Mouse (Mus musculus): Measurements from ENCODE around the gene Muc3. TPM values are rescaled to one million over a fixed set of nuclear protein-coding genes. Genes with fewer than 3 reads are reported as not detected.

Gene Muc3
- polyA plus RNA-seq, 1 experiment from 2014 or later = not detected

DNA sequence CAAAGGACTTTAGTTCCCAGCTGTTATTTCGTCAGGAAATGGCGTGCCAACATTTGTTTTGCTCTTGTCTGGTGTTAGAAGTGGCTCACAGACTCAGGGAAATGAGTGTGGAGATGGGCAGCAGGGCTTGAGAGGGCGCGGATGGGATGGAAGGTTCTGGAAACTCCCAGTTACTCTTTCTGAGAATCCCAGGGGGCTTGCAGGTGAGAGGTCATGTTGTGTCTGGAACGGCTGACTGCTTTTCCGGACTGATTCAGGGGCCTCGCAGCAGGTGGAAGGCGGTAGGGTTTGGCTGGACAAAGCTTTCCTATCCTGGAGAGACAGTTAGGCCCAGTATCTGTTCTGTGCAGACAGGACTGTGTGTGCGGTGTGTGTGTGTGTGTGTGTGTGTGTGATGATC lies 55.4 kb downstream of the Muc3 start:
- whole genome bisulfite sequencing = 66% methylated on average over 9 of the region's 9 CpGs
- no peaks in the 10 kb centered on the region for H3K36me3 ChIP-seq (ENCODE audit: control insufficient read depth, insufficient read depth, low read length)

DNA sequence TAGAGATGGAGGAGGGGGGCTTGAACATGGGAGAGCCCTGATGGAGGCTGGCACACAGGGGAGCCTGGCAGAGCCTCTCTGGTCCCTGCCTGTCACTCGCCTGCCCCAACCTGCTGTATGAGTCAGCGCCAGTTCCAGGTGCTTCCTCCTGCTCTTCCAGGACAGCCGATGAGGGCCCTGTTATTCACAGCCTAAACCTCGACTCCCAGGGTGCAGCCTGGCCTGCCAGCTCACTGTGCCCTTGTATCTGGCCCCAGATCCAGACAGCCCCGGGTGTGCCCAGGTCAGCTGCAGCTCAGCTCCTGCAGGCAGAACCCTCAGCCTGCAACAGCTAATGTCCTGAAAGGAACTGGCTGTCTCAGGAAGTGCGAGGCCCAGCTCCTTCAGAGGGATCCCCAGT lies 57.6 kb downstream of the Muc3 start:
- no peak overlapping the region for H3K27ac ChIP-seq (replicated peaks in 1 of 2; ENCODE audit: control insufficient read depth in 1 of 2, insufficient read depth in 1 of 2, low read depth in 2 of 2, low read length in 2 of 2)
- 65% methylated on average over 6 of the region's 6 CpGs for WGBS
- no peaks in the 10 kb centered on the region for H3K27me3 ChIP-seq (ENCODE audit: control insufficient read depth, insufficient read depth, low read length)
- ATAC-seq (ENCODE audit: insufficient number of reproducible peaks, insufficient read depth, low FRiP score, low read depth) = no peak
- H3K36me3 ChIP-seq (ENCODE audit: control insufficient read depth, insufficient read depth, low read length) = no peaks in the 10 kb centered on the region
- H3K9ac ChIP-seq (ENCODE audit: low read length) = no peak overlapping the region
- H3K4me3 ChIP-seq (ENCODE audit: control insufficient read depth in 1 of 2, insufficient read depth in 1 of 2, low read depth in 1 of 2, low read length in 2 of 2) = no peak overlapping the region
- no peaks in the 10 kb centered on the region for H3K9me3 ChIP-seq (ENCODE audit: control insufficient read depth, low read length)
- H3K4me1 ChIP-seq (ENCODE audit: control insufficient read depth in 2 of 2, insufficient read depth in 2 of 2, low read length in 2 of 2) = peaks cover 4 to 8% of the 10 kb centered on the region in 2 experiments; a peak in 3 of 4 replicates
- no peak overlapping the region for H3K4me2 ChIP-seq (ENCODE audit: low read length)

More for the DNA sequence above, 55.4 kb downstream of the Muc3 start:
- no peak overlapping the region for H3K4me3 ChIP-seq (ENCODE audit: control insufficient read depth in 1 of 2, insufficient read depth in 1 of 2, low read depth in 1 of 2, low read length in 2 of 2)
- H3K27ac ChIP-seq (replicated peaks in 1 of 2; ENCODE audit: control insufficient read depth in 1 of 2, insufficient read depth in 1 of 2, low read depth in 2 of 2, low read length in 2 of 2) = no peak overlapping the region
- ATAC-seq (ENCODE audit: insufficient number of reproducible peaks, insufficient read depth, low FRiP score, low read depth) = no peak
- no peak overlapping the region for H3K4me2 ChIP-seq (ENCODE audit: low read length)
- H3K27me3 ChIP-seq (ENCODE audit: control insufficient read depth, insufficient read depth, low read length) = no peaks in the 10 kb centered on the region
- H3K4me1 ChIP-seq (ENCODE audit: control insufficient read depth in 2 of 2, insufficient read depth in 2 of 2, low read length in 2 of 2) = peaks cover 4 to 8% of the 10 kb centered on the region in 2 experiments; a peak in 3 of 4 replicates
- H3K9me3 ChIP-seq (ENCODE audit: control insufficient read depth, low read length) = no peaks in the 10 kb centered on the region
- H3K9ac ChIP-seq (ENCODE audit: low read length) = no peak overlapping the region

DNA sequence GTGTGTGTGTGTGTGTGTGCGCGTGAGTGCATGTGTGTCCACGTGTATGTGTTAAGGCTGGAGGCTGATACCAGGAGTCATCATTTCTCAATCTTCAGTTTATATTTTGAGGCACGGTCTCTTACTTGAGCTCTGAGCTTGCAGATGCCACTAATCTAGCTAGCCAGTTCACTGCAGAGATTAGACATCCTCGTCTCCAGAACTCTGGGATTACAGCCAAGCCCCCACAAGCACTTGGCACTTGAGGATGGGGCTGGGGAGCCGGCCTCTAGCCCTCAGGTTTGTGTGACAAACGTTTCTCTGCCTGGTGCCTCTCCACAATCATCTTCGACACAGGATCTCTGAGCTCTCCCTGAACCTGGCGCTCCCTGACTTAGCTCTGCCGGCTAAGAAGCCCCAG lies 58.3 kb downstream of the Muc3 start:
- Histone ChIP-seq H3K9ac (ENCODE audit: low read length) (no peak overlapping the region), H3K36me3 (ENCODE audit: control insufficient read depth, insufficient read depth, low read length) (no peaks in the 10 kb centered on the region), H3K27ac (replicated peaks in 1 of 2; ENCODE audit: control insufficient read depth in 1 of 2, insufficient read depth in 1 of 2, low read depth in 2 of 2, low read length in 2 of 2) (no peak overlapping the region), H3K27me3 (ENCODE audit: control insufficient read depth, insufficient read depth, low read length) (no peaks in the 10 kb centered on the region), H3K4me2 (ENCODE audit: low read length) (no peak overlapping the region), H3K4me1 (ENCODE audit: control insufficient read depth in 2 of 2, insufficient read depth in 2 of 2, low read length in 2 of 2) (peaks cover 4 to 6% of the 10 kb centered on the region in 2 experiments; a peak in 3 of 4 replicates), H3K9me3 (ENCODE audit: control insufficient read depth, low read length) (no peaks in the 10 kb centered on the region), H3K4me3 (ENCODE audit: control insufficient read depth in 1 of 2, insufficient read depth in 1 of 2, low read depth in 1 of 2, low read length in 2 of 2) (no peak overlapping the region)
- 58% methylated on average over 10 of the region's 10 CpGs for WGBS
- ATAC-seq (ENCODE audit: insufficient number of reproducible peaks, insufficient read depth, low FRiP score, low read depth) = no peak

DNA sequence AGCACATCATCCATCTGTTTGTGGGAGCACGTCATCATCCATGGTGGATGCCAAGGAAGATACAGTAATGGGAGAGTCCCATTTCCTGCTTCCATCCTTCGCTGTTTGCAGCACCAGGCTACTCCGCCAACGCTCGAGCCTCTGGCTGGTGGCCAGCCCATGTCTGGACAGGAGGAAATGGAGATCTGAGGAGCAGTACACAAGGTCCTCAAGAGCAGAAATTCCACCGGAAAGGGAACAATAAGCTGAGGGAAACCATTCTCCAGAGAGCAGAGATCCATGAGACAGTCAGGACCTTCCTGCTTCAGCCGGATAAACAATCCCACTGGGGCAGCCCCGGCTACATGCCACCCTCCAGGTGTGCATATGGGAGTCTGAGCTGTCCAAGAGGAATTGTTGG lies 61.7 kb downstream of the Muc3 start:
- no peaks in the 10 kb centered on the region for H3K36me3 ChIP-seq (ENCODE audit: control insufficient read depth, insufficient read depth, low read length)
- H3K4me2 ChIP-seq (ENCODE audit: low read length) = no peak overlapping the region
- H3K27ac ChIP-seq (replicated peaks in 1 of 2; ENCODE audit: control insufficient read depth in 1 of 2, insufficient read depth in 1 of 2, low read depth in 2 of 2, low read length in 2 of 2) = peak overlapping the region in 1 of 2 experiments; percentile 41; a peak in 1 of 4 replicates
- no peaks in the 10 kb centered on the region for H3K27me3 ChIP-seq (ENCODE audit: control insufficient read depth, insufficient read depth, low read length)
- no peak overlapping the region for H3K9ac ChIP-seq (ENCODE audit: low read length)
- H3K4me1 ChIP-seq (ENCODE audit: control insufficient read depth in 2 of 2, insufficient read depth in 2 of 2, low read length in 2 of 2) = peaks cover 2 to 4% of the 10 kb centered on the region in 2 experiments; a peak in 2 of 4 replicates
- 0 out of 2 replicates have a peak, but pooled peaks have one; percentile 33 for ATAC-seq (ENCODE audit: insufficient number of reproducible peaks, insufficient read depth, low FRiP score, low read depth)
- no peaks in the 10 kb centered on the region for H3K9me3 ChIP-seq (ENCODE audit: control insufficient read depth, low read length)
- no peak overlapping the region for H3K4me3 ChIP-seq (ENCODE audit: control insufficient read depth in 1 of 2, insufficient read depth in 1 of 2, low read depth in 1 of 2, low read length in 2 of 2)
- WGBS = 66% methylated on average over 8 of the region's 8 CpGs

DNA sequence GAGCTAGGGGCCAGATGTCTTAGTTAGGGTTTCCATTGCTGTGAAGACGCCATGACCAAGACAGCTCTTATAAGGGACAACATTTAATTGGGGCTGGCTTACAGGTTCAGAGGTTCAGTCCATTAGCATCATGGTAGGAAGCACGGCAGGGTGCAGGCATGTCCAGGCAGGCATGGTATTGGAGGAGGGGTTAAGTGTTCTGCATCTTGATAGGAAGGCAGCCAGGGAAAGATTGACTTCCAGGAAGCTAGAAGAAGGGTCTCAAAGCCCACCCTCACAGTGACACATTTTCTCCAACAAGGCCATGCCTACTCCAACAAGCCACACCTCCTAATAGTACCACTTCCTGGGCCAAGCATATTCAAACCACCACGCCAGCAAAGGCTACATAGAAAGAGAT lies 63.4 kb downstream of the Muc3 start:
- 77% methylated on average over 3 of the region's 3 CpGs for WGBS

DNA sequence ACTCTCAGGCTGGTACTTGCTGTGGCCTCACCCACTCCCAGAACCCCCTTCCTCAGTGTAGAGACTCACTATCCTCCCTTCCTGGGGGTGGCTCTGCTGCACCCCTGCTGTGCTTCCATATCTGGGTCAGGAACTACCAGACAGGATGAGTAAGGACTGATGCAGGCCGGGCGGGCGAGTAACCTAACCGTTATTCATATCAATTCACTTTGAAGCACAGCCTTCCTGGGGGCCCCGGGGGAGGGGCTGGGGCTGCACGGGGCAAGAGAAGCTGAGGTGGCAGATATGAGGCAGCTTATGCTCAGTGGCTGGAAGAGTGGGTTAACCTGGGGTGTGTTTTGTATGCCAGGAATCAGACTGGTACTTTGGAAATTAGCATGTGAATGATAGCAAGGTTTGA lies 64.1 kb downstream of the Muc3 start:
- Histone ChIP-seq H3K36me3 (ENCODE audit: control insufficient read depth, insufficient read depth, low read length) (no peaks in the 10 kb centered on the region), H3K4me2 (ENCODE audit: low read length) (no peak overlapping the region), H3K4me1 (ENCODE audit: control insufficient read depth in 2 of 2, insufficient read depth in 2 of 2, low read length in 2 of 2) (peaks cover 2% of the 10 kb centered on the region in 2 experiments; a peak in 3 of 4 replicates), H3K9me3 (ENCODE audit: control insufficient read depth, low read length) (no peaks in the 10 kb centered on the region), H3K4me3 (ENCODE audit: control insufficient read depth in 1 of 2, insufficient read depth in 1 of 2, low read depth in 1 of 2, low read length in 2 of 2) (no peak overlapping the region), H3K27ac (replicated peaks in 1 of 2; ENCODE audit: control insufficient read depth in 1 of 2, insufficient read depth in 1 of 2, low read depth in 2 of 2, low read length in 2 of 2) (no peak overlapping the region), H3K27me3 (ENCODE audit: control insufficient read depth, insufficient read depth, low read length) (no peaks in the 10 kb centered on the region), H3K9ac (ENCODE audit: low read length) (no peak overlapping the region)
- 59% methylated on average over 6 of the region's 6 CpGs for WGBS
- no peak for ATAC-seq (ENCODE audit: insufficient number of reproducible peaks, insufficient read depth, low FRiP score, low read depth)

More for the DNA sequence above, 63.4 kb downstream of the Muc3 start:
- Histone ChIP-seq H3K4me3 (ENCODE audit: control insufficient read depth in 1 of 2, insufficient read depth in 1 of 2, low read depth in 1 of 2, low read length in 2 of 2) (no peak overlapping the region), H3K27ac (replicated peaks in 1 of 2; ENCODE audit: control insufficient read depth in 1 of 2, insufficient read depth in 1 of 2, low read depth in 2 of 2, low read length in 2 of 2) (no peak overlapping the region), H3K4me1 (ENCODE audit: control insufficient read depth in 2 of 2, insufficient read depth in 2 of 2, low read length in 2 of 2) (peaks cover 0 to under 1% of the 10 kb centered on the region in 2 experiments; a peak in 1 of 4 replicates), H3K9ac (ENCODE audit: low read length) (no peak overlapping the region), H3K27me3 (ENCODE audit: control insufficient read depth, insufficient read depth, low read length) (no peaks in the 10 kb centered on the region), H3K9me3 (ENCODE audit: control insufficient read depth, low read length) (no peaks in the 10 kb centered on the region), H3K36me3 (ENCODE audit: control insufficient read depth, insufficient read depth, low read length) (no peaks in the 10 kb centered on the region), H3K4me2 (ENCODE audit: low read length) (no peak overlapping the region)
- no peak for ATAC-seq (ENCODE audit: insufficient number of reproducible peaks, insufficient read depth, low FRiP score, low read depth)

Other genes with a start within 250 kb of the Muc3 start
- gene Ift22, start 241.2 kb downstream of the Muc3 start, polyA plus RNA-seq (2014; fragmentation: Nextera tagmentation; extraction: Ambion mirVana) = 37.5 and 45.9 TPM in 2 replicates
- gene Fis1, start 196.0 kb downstream of the Muc3 start, polyA plus RNA-seq (2014; fragmentation: Nextera tagmentation; extraction: Ambion mirVana) = 284 and 314 TPM in 2 replicates
- 5.3 TPM in 2 replicates for gene Cldn15, start 182.7 kb downstream of the Muc3 start, polyA plus RNA-seq (2014; fragmentation: Nextera tagmentation; extraction: Ambion mirVana)
- gene Plod3, start 162.3 kb downstream of the Muc3 start, polyA plus RNA-seq (2014; fragmentation: Nextera tagmentation; extraction: Ambion mirVana) = 36.7 and 38.3 TPM in 2 replicates
- gene Znhit1, start 161.3 kb downstream of the Muc3 start, polyA plus RNA-seq (2014; fragmentation: Nextera tagmentation; extraction: Ambion mirVana) = 77.0 and 83.5 TPM in 2 replicates
- 0.09 TPM in 1 of 2 replicates, not detected in the other for gene Vgf, start 122.9 kb downstream of the Muc3 start, polyA plus RNA-seq (2014; fragmentation: Nextera tagmentation; extraction: Ambion mirVana)
- gene Ap1s1, start 103.2 kb downstream of the Muc3 start, polyA plus RNA-seq (2014; fragmentation: Nextera tagmentation; extraction: Ambion mirVana) = 117 and 120 TPM in 2 replicates
- 0.93 and 1.0 TPM in 2 replicates for gene Serpine1, start 77.1 kb downstream of the Muc3 start, polyA plus RNA-seq (2014; fragmentation: Nextera tagmentation; extraction: Ambion mirVana)
- 8.1 and 8.4 TPM in 2 replicates for gene Trim56, start 33.1 kb downstream of the Muc3 start, polyA plus RNA-seq (2014; fragmentation: Nextera tagmentation; extraction: Ambion mirVana)
- not detected in 2 replicates for gene Muc3a, start 63.1 kb upstream of the Muc3 start, polyA plus RNA-seq (2014; fragmentation: Nextera tagmentation; extraction: Ambion mirVana)
- 11.2 and 12.5 TPM in 2 replicates for gene Ache, start 138.2 kb upstream of the Muc3 start, polyA plus RNA-seq (2014; fragmentation: Nextera tagmentation; extraction: Ambion mirVana)
- 7.1 and 7.4 TPM in 2 replicates for gene Ufsp1, start 145.3 kb upstream of the Muc3 start, polyA plus RNA-seq (2014; fragmentation: Nextera tagmentation; extraction: Ambion mirVana)
- 58.6 and 69.9 TPM in 2 replicates for gene Srrt, start 158.4 kb upstream of the Muc3 start, polyA plus RNA-seq (2014; fragmentation: Nextera tagmentation; extraction: Ambion mirVana)
- 32.3 and 38.9 TPM in 2 replicates for gene Trip6, start 165.1 kb upstream of the Muc3 start, polyA plus RNA-seq (2014; fragmentation: Nextera tagmentation; extraction: Ambion mirVana)
- gene Slc12a9, start 184.3 kb upstream of the Muc3 start, polyA plus RNA-seq (2014; fragmentation: Nextera tagmentation; extraction: Ambion mirVana) = 5.3 and 5.7 TPM in 2 replicates
- gene Ephb4, start 200.8 kb upstream of the Muc3 start, polyA plus RNA-seq (2014; fragmentation: Nextera tagmentation; extraction: Ambion mirVana) = 38.2 and 40.5 TPM in 2 replicates

Measured in heart, embryonic 14.5 days (tissue).